Comparison of ENCODE assay signal across 9 mouse cellular contexts in genomic region chr2:170497091-170497566, GRCm38 (mm10). TPM values are rescaled to one million over a fixed set of nuclear protein-coding genes. Genes with fewer than 3 reads are reported as not detected.
A peak's percentile ranks its signal among the peaks of the same experiment; 100 is the strongest.
DNase-seq lines count a peak whose midpoint lies in the region; ATAC-seq lines count a peak whose summit lies in the region.
"Had no signal": no experiment of that assay in that cellular context is flagged by ENCODE, and none has a peak within 500 bp of the region (broad histone marks: within the 10 kb centered on the region; RNA-seq: fewer than 3 reads in every experiment).

TSS of gene Cyp24a1 (minus strand) at chr2:170497145.

- WGBS in neural tube, embryonic 15.5 days = under 1% methylated on average over 36 of the region's 36 CpGs

- H3K9ac ChIP-seq in neural tube, embryonic 15.5 days (replicated peaks) = 0 out of 2 replicates have a peak within 1 kb of the TSS, but pooled peaks have one; percentile 7

- H3K4me2 ChIP-seq in neural tube, embryonic 15.5 days = peak within 1 kb of the TSS; percentile 54

- no peak within 1 kb of the TSS for H3K27ac ChIP-seq in neural tube, embryonic 15.5 days (replicated peaks)

- ATAC-seq in neural tube, embryonic 15.5 days (ENCODE audit: low FRiP score) = peak; percentile 50; the same call in 1 of the 2 replicates

- no peaks in the 10 kb centered on the region for H3K36me3 ChIP-seq in neural tube, embryonic 15.5 days

- DNase-seq in ovary, adult 18-20 months (ENCODE audit: low spot score) = peak; percentile 66
- no peak for DNase-seq in ovary, postnatal 10 days (ENCODE audit: low spot score)
- DNase-seq in heart, adult 18-20 months = peak; percentile 62 to 65
- DNase-seq in kidney, adult 18-20 months = peak; percentile 75
- DNase-seq in lung, adult 18-20 months = peak; percentile 66 to 79
- no peak for DNase-seq in cerebellum, postnatal 36 days
- no peak for DNase-seq in cerebellum, adult 8-10 months

- H3K9me3 ChIP-seq in neural tube, embryonic 15.5 days (replicated peaks) = no peaks in the 10 kb centered on the region

- H3K4me3 ChIP-seq in neural tube, embryonic 15.5 days (replicated peaks) = peak within 1 kb of the TSS; percentile 27

- peaks cover 17% of the 10 kb centered on the region for H3K4me1 ChIP-seq in neural tube, embryonic 15.5 days

- peaks cover 66% of the 10 kb centered on the region for H3K27me3 ChIP-seq in neural tube, embryonic 15.5 days (replicated peaks)

RNA-seq across cellular contexts. Expression of gene Cyp24a1, which starts in this region (rescaled TPM):
- total RNA-seq in heart, adult 18-20 months (2021) = not detected
- polyA plus RNA-seq in neural tube, embryonic 15.5 days (2015; fragmentation: Nextera tagmentation; extraction: Ambion mirVana) = 0.12 TPM in 1 of 2 replicates, not detected in the other
- total RNA-seq: gastrocnemius, postnatal 36 days had no signal

Comparison
In these comparisons a context has a peak if more than half of its experiments do, and no peak if none do; other contexts are left out.
1. DNase-seq: peak in ovary, adult 18-20 months (single experiment), kidney, adult 18-20 months (single experiment) and lung, adult 18-20 months (2 of 2); none in ovary, postnatal 10 days (single experiment), cerebellum, postnatal 36 days (0 of 2) and cerebellum, adult 8-10 months (single experiment).
2. Peak in DNase-seq in heart, adult 18-20 months; RNA of the gene not detected or under 1 TPM.
3. Peak in ATAC-seq, H3K4me3 ChIP-seq, H3K9ac ChIP-seq and H3K4me2 ChIP-seq in neural tube, embryonic 15.5 days; RNA of the gene not detected or under 1 TPM.